ENCODE assay signal across 8 mouse cellular contexts in the genomic region with DNA sequence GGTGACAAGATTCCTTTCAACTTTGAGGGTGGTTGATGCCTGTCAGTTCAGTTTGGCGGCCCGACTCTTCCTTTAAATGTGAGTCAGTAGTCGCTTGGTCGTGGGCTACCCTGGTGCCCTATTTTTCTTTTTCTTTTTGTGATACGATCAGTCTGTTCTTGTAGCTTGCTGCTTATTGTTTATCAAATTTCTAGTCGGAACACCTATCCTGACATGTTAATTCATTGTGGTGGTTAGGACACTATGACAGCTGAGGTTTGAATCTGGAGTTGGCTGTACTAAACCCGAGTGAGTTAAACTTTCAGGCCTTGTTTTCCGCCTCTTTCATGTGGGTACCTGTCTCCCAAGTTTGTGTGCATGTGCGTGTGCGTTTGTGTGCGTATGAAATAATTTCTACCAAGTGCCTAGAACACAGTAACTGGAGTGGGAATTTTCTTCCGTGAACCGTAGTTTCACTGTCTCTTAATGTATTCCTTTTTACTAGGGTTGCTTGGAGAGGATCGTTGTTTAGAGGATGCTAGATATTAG. TPM values are rescaled to one million over a fixed set of nuclear protein-coding genes. Genes with fewer than 3 reads are reported as not detected.
DNase-seq lines count a peak whose midpoint lies in the region; ATAC-seq and TF ChIP-seq lines count a peak whose summit lies in the region.

No protein-coding gene starts in this region.

- H3K27me3 ChIP-seq in kidney, embryonic 15.5 days = no peaks in the 10 kb centered on the region
- H3K27me3 ChIP-seq in MEL (ENCODE audit: control insufficient read depth in 1 of 2, insufficient read depth in 2 of 2, low read length in 2 of 2) = no peaks in the 10 kb centered on the region
- H3K27me3 ChIP-seq in forebrain, postnatal 0 days (ENCODE audit: insufficient read depth, low read length) = no peaks in the 10 kb centered on the region
- no peaks in the 10 kb centered on the region for H3K27me3 ChIP-seq in midbrain, embryonic 11.5 days (ENCODE audit: control insufficient read depth, insufficient read depth, low read length)

- 0 out of 2 replicates have a peak, but pooled peaks have one; percentile 3 for ATAC-seq in kidney, embryonic 15.5 days (replicated peaks; ENCODE audit: low FRiP score)
- no peak for ATAC-seq in forebrain, postnatal 0 days
- no peak for ATAC-seq in midbrain, embryonic 11.5 days (ENCODE audit: low FRiP score)

- no peak for TF ChIP-seq CTCF in MEL (IDR thresholded peaks at IDR 0.05 in 2 of 3, conservative IDR thresholded peaks at IDR 0.05 in 1 of 3; ENCODE audit: control insufficient read depth in 1 of 3, insufficient read depth in 1 of 3, low read depth in 2 of 3, low read length in 3 of 3, poor library complexity in 1 of 3, severe bottlenecking in 1 of 3)
- no peak for TF ChIP-seq CTCF in forebrain, postnatal 0 days (IDR thresholded peaks at IDR 0.05; ENCODE audit: low read depth)

- peak overlapping the region; percentile 93 for H3K27ac ChIP-seq in kidney, embryonic 15.5 days
- peak overlapping the region; percentile 78 for H3K27ac ChIP-seq in MEL (ENCODE audit: control insufficient read depth, low read depth, low read length)
- H3K27ac ChIP-seq in forebrain, postnatal 0 days (ENCODE audit: low read depth, low read length) = peak overlapping the region; percentile 89
- peak overlapping the region; percentile 75 for H3K27ac ChIP-seq in midbrain, embryonic 11.5 days (ENCODE audit: low read depth, low read length)

- H3K79me2 ChIP-seq in MEL (ENCODE audit: control insufficient read depth, insufficient read depth, low read length, poor library complexity) = peaks cover 63% of the 10 kb centered on the region

- H3K9me3 ChIP-seq in kidney, embryonic 15.5 days (replicated peaks) = no peaks in the 10 kb centered on the region
- H3K9me3 ChIP-seq in MEL (replicated peaks; ENCODE audit: insufficient read depth, low read length) = no peaks in the 10 kb centered on the region
- H3K9me3 ChIP-seq in forebrain, postnatal 0 days (ENCODE audit: low read length) = no peaks in the 10 kb centered on the region
- no peaks in the 10 kb centered on the region for H3K9me3 ChIP-seq in midbrain, embryonic 11.5 days (ENCODE audit: control insufficient read depth, low read length)

- peak overlapping the region; percentile 79 for H3K4me3 ChIP-seq in kidney, embryonic 15.5 days (replicated peaks)
- peak overlapping the region; percentile 72 to 87 for H3K4me3 ChIP-seq in MEL (ENCODE audit: control insufficient read depth in 1 of 2, insufficient read depth in 1 of 2, low read depth in 2 of 2, low read length in 2 of 2)
- peak overlapping the region; percentile 93 for H3K4me3 ChIP-seq in forebrain, postnatal 0 days (ENCODE audit: low read depth, low read length)
- peak overlapping the region; percentile 93 for H3K4me3 ChIP-seq in midbrain, embryonic 11.5 days (ENCODE audit: low read depth, low read length)

- 4% methylated on average over 14 of the region's 14 CpGs for WGBS in kidney, embryonic 15.5 days
- 4% methylated on average over 14 of the region's 14 CpGs for WGBS in forebrain, postnatal 0 days
- WGBS in midbrain, embryonic 11.5 days = 9% methylated on average over 14 of the region's 14 CpGs

- H3K4me2 ChIP-seq in kidney, embryonic 15.5 days = peak overlapping the region; percentile 71
- peak overlapping the region; percentile 63 for H3K4me2 ChIP-seq in forebrain, postnatal 0 days (ENCODE audit: low read depth)
- peak overlapping the region; percentile 85 for H3K4me2 ChIP-seq in midbrain, embryonic 11.5 days

- H3K4me1 ChIP-seq in kidney, embryonic 15.5 days = peaks cover 22% of the 10 kb centered on the region
- peaks cover 7 to 22% of the 10 kb centered on the region in 2 experiments; a peak in 3 of 4 replicates for H3K4me1 ChIP-seq in MEL (ENCODE audit: control insufficient read depth in 1 of 2, insufficient read depth in 2 of 2, low read length in 2 of 2)
- peaks cover 16% of the 10 kb centered on the region for H3K4me1 ChIP-seq in forebrain, postnatal 0 days (ENCODE audit: insufficient read depth)
- peaks cover 10% of the 10 kb centered on the region for H3K4me1 ChIP-seq in midbrain, embryonic 11.5 days (ENCODE audit: control insufficient read depth, insufficient read depth, low read length)

- DNase-seq in kidney, postnatal 25 days = no peak
- peak; percentile 68 for DNase-seq in MEL (ENCODE audit: low read depth, low spot score)
- DNase-seq in forebrain, postnatal 0 days = peak; percentile 21
- DNase-seq in midbrain, embryonic 11.5 days (ENCODE audit: low spot score, missing footprints) = no peak
- DNase-seq in ovary, postnatal 14 days (ENCODE audit: low spot score) = no peak
- no peak for DNase-seq in layer of hippocampus, adult 9-11 months
- no peak for DNase-seq in right cerebral cortex, postnatal 25 days

- TF ChIP-seq POLR2A in MEL (IDR thresholded peaks at IDR 0.05; ENCODE audit: control insufficient read depth in 1 of 2, insufficient read depth in 1 of 2, low read depth in 1 of 2, low read length in 2 of 2, poor library complexity in 1 of 2) = no peak

- H3K36me3 ChIP-seq in kidney, embryonic 15.5 days = peaks cover 40% of the 10 kb centered on the region
- H3K36me3 ChIP-seq in MEL (ENCODE audit: control insufficient read depth in 1 of 2, insufficient read depth in 2 of 2, low read length in 2 of 2) = peaks cover 7 to 26% of the 10 kb centered on the region in 2 experiments
- H3K36me3 ChIP-seq in forebrain, postnatal 0 days (ENCODE audit: insufficient read depth) = peaks cover 22% of the 10 kb centered on the region
- peaks cover 14% of the 10 kb centered on the region for H3K36me3 ChIP-seq in midbrain, embryonic 11.5 days (ENCODE audit: control insufficient read depth, insufficient read depth, low read length)

- TF ChIP-seq RAD21 in MEL (IDR thresholded peaks at IDR 0.05; ENCODE audit: low read depth, low read length) = no peak

- no peak for TF ChIP-seq EP300 in MEL (IDR thresholded peaks at IDR 0.05; ENCODE audit: low read depth in 1 of 2, low read length in 2 of 2)

- peak overlapping the region; percentile 94 for H3K9ac ChIP-seq in kidney, embryonic 15.5 days
- peak overlapping the region; percentile 91 for H3K9ac ChIP-seq in MEL (ENCODE audit: control insufficient read depth, low read depth, low read length, poor library complexity, severe bottlenecking)
- H3K9ac ChIP-seq in forebrain, postnatal 0 days = peak overlapping the region; percentile 92
- peak overlapping the region; percentile 90 for H3K9ac ChIP-seq in midbrain, embryonic 11.5 days (ENCODE audit: low read length)

TF ChIP-seq in MEL, 35 proteins besides CTCF, POLR2A, EP300 and RAD21 (continues in another document):
- TF ChIP-seq TAL1 (IDR thresholded peaks at IDR 0.05; ENCODE audit: low read length) (no peak), HCFC1 (IDR thresholded peaks at IDR 0.05; ENCODE audit: low read depth, low read length) (no peak), MAX (IDR thresholded peaks at IDR 0.05; ENCODE audit: low read length) (0 out of 2 replicates have a peak, but pooled peaks have one; percentile 16), POLR2AphosphoS5 (IDR thresholded peaks at IDR 0.05; ENCODE audit: borderline replicate concordance, low read depth, low read length) (no peak)

RNA-seq across cellular contexts. Expression of gene Nxf1, which starts 0.7 kb away (rescaled TPM):
- polyA plus RNA-seq in kidney, embryonic 15.5 days (2015; fragmentation: Nextera tagmentation; extraction: Ambion mirVana) = 183 and 189 TPM in 2 replicates
- 107 and 122 TPM in 2 replicates for total RNA-seq in MEL (2012; rRNA removed)
- 100 to 1,000 TPM; 231 to 296 TPM for polyA plus RNA-seq in MEL (2012; ENCODE audit: insufficient read depth in 1 of 2, insufficient read length in 2 of 2, low read depth in 1 of 2, low replicate concordance in 2 of 2, missing spikeins in 1 of 2)
- total RNA-seq in forebrain, postnatal 0 days (2014; rRNA removed) = 81.7 and 114 TPM in 2 replicates
- 97.1 and 97.9 TPM in 2 replicates for polyA plus RNA-seq in forebrain, postnatal 0 days (2015; fragmentation: Nextera tagmentation; extraction: Ambion mirVana)
- 209 and 235 TPM in 2 replicates for polyA plus RNA-seq in midbrain, embryonic 11.5 days (2014; fragmentation: Nextera tagmentation; extraction: Ambion mirVana)

RNA-seq across cellular contexts. Expression of gene Tmem223, which starts 13.3 kb away (rescaled TPM):
- polyA plus RNA-seq in kidney, embryonic 15.5 days (2015; fragmentation: Nextera tagmentation; extraction: Ambion mirVana) = 206 and 220 TPM in 2 replicates
- 7.5 and 7.8 TPM in 2 replicates for total RNA-seq in MEL (2012; rRNA removed)
- 10 to 100 TPM in 1 of 2 experiments, not detected in 1; 23.2 TPM for polyA plus RNA-seq in MEL (2012; ENCODE audit: insufficient read depth in 1 of 2, insufficient read length in 2 of 2, low read depth in 1 of 2, low replicate concordance in 2 of 2, missing spikeins in 1 of 2)
- 236 and 241 TPM in 2 replicates for total RNA-seq in forebrain, postnatal 0 days (2014; rRNA removed)
- polyA plus RNA-seq in forebrain, postnatal 0 days (2015; fragmentation: Nextera tagmentation; extraction: Ambion mirVana) = 269 and 334 TPM in 2 replicates
- 190 and 197 TPM in 2 replicates for polyA plus RNA-seq in midbrain, embryonic 11.5 days (2014; fragmentation: Nextera tagmentation; extraction: Ambion mirVana)

RNA-seq across cellular contexts. Expression of gene Stx5a, which starts 16.3 kb away (rescaled TPM):
- 132 and 145 TPM in 2 replicates for polyA plus RNA-seq in kidney, embryonic 15.5 days (2015; fragmentation: Nextera tagmentation; extraction: Ambion mirVana)
- 27.5 and 28.7 TPM in 2 replicates for total RNA-seq in MEL (2012; rRNA removed)
- polyA plus RNA-seq in MEL (2012; ENCODE audit: insufficient read depth in 1 of 2, insufficient read length in 2 of 2, low read depth in 1 of 2, low replicate concordance in 2 of 2, missing spikeins in 1 of 2) = 10 to 100 TPM in 1 of 2 experiments, not detected in 1; 50.0 TPM
- total RNA-seq in forebrain, postnatal 0 days (2014; rRNA removed) = 130 and 140 TPM in 2 replicates
- 86.4 and 97.6 TPM in 2 replicates for polyA plus RNA-seq in forebrain, postnatal 0 days (2015; fragmentation: Nextera tagmentation; extraction: Ambion mirVana)
- polyA plus RNA-seq in midbrain, embryonic 11.5 days (2014; fragmentation: Nextera tagmentation; extraction: Ambion mirVana) = 85.6 and 94.7 TPM in 2 replicates

RNA-seq across cellular contexts. Expression of gene Tmem179b, which starts 16.7 kb away (rescaled TPM):
- 83.6 and 85.6 TPM in 2 replicates for polyA plus RNA-seq in kidney, embryonic 15.5 days (2015; fragmentation: Nextera tagmentation; extraction: Ambion mirVana)
- total RNA-seq in MEL (2012; rRNA removed) = 49.2 and 60.0 TPM in 2 replicates
- polyA plus RNA-seq in MEL (2012; ENCODE audit: insufficient read depth in 1 of 2, insufficient read length in 2 of 2, low read depth in 1 of 2, low replicate concordance in 2 of 2, missing spikeins in 1 of 2) = 100 to 1,000 TPM in 1 of 2 experiments, not detected in 1; 101 TPM
- 17.4 and 19.6 TPM in 2 replicates for total RNA-seq in forebrain, postnatal 0 days (2014; rRNA removed)
- polyA plus RNA-seq in forebrain, postnatal 0 days (2015; fragmentation: Nextera tagmentation; extraction: Ambion mirVana) = 22.4 and 22.6 TPM in 2 replicates
- polyA plus RNA-seq in midbrain, embryonic 11.5 days (2014; fragmentation: Nextera tagmentation; extraction: Ambion mirVana) = 40.8 and 45.7 TPM in 2 replicates

RNA-seq across cellular contexts. Expression of gene 1700092M07Rik, which starts 17.0 kb away (rescaled TPM):
- polyA plus RNA-seq in kidney, embryonic 15.5 days (2015; fragmentation: Nextera tagmentation; extraction: Ambion mirVana) = 2.0 and 2.6 TPM in 2 replicates
- 3.0 and 3.3 TPM in 2 replicates for total RNA-seq in MEL (2012; rRNA removed)
- 1 to 10 TPM in 1 of 2 experiments, not detected in 1; 4.3 TPM for polyA plus RNA-seq in MEL (2012; ENCODE audit: insufficient read depth in 1 of 2, insufficient read length in 2 of 2, low read depth in 1 of 2, low replicate concordance in 2 of 2, missing spikeins in 1 of 2)
- total RNA-seq in forebrain, postnatal 0 days (2014; rRNA removed) = not detected in 2 replicates
- polyA plus RNA-seq in forebrain, postnatal 0 days (2015; fragmentation: Nextera tagmentation; extraction: Ambion mirVana) = 0.65 and 0.67 TPM in 2 replicates
- 1.5 and 2.7 TPM in 2 replicates for polyA plus RNA-seq in midbrain, embryonic 11.5 days (2014; fragmentation: Nextera tagmentation; extraction: Ambion mirVana)

Comparison
In these comparisons a context has a peak if more than half of its experiments do, and no peak if none do; other contexts are left out.
1. DNase-seq: peak in MEL (single experiment) and forebrain, postnatal 0 days (single experiment); none in kidney, postnatal 25 days (0 of 2), midbrain, embryonic 11.5 days (single experiment), ovary, postnatal 14 days (single experiment), layer of hippocampus, adult 9-11 months (single experiment) and right cerebral cortex, postnatal 25 days (single experiment).
2. Peak in every context shown above with its lines, with median percentiles within 50 percentile points of each other: H3K27ac ChIP-seq, H3K4me2 ChIP-seq, H3K4me3 ChIP-seq and H3K9ac ChIP-seq.